Mouse (Mus musculus) CD4-positive naive resting alpha-beta T cell, adult 76 days (primary cell): ENCODE measurements around the gene Gbp5. TPM values are rescaled to one million over a fixed set of nuclear protein-coding genes. Genes with fewer than 3 reads are reported as not detected.

Experiments used
- total RNA-seq: library from RNA; stranded (reverse); gene quantifications from one replicate; pipeline ENCODE4 v1.2.4, GENCODE M21; 2023

Gene Gbp5
- total RNA-seq, result 18.6 TPM

DNA sequence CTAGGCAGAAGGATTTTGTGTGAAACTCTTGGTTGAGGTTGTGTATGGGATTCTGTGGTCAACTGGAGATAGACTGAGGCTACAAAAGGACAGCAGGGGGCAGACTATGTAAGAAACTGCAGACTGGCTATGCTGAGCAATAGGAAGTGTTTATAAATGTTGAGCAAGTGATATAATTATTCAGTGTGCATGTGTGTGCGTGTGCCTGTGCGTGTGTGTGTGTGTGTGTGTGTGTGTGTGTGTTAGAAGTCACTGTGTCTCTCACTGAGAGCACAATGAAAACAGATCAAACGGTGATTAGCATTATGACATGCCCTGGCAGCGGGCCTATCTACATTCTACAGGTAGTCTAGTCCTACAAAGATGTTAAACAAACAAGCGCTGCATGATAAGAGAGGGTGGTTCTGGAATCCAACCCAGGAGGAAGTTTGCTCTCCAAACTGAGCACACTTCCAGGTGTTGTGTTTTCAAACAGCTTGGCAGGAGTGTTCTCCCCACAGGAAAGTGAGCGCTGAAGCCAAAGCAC lies at the start of gene Gbp5:
Gene Gbp5 (plus strand): TSS at position 443 of the 526 bp plus-strand sequence.

GRCm38 (mm10) chr3:142530087-142530953 lies 36.5 kb downstream of the Gbp5 start, which contains the start of gene Gbp7:
Gbp7 (plus strand) TSS chr3:142530342.

GRCm38 (mm10) chr3:142559632-142560228 lies 66.0 kb downstream of the Gbp5 start, which contains the start of gene Gbp3:
Gbp3 (plus strand) TSS chr3:142560026.

Other genes starting within 250 kb of the Gbp5 start
- 46.6 TPM for gene Pdlim5, start 98.3 kb upstream of the Gbp5 start, total RNA-seq
- gene Gbp7, start 36.4 kb downstream of the Gbp5 start, total RNA-seq, result 37.0 TPM
- 106 TPM for gene Gbp3, start 66.0 kb downstream of the Gbp5 start, total RNA-seq
- gene Gbp2b, start 100.9 kb downstream of the Gbp5 start, total RNA-seq, result 0.26 TPM
- gene Gbp2, start 126.6 kb downstream of the Gbp5 start, total RNA-seq, result 27.0 TPM
- 2.8 TPM for gene Kyat3, start 207.1 kb downstream of the Gbp5 start, total RNA-seq